Mouse (Mus musculus) midbrain, embryonic 16.5 days (tissue): Measurements from ENCODE around the gene Prdx6. TPM values are rescaled to one million over a fixed set of nuclear protein-coding genes. Genes with fewer than 3 reads are reported as not detected.

ENCODE experiments used
- ATAC-seq: fragments of 200-750 bp; cut with Nextera tagmentation; 2 replicates; pipeline ENCODE4 v1.8.0; 2017; ENCODE audit warnings: moderate TSS enrichment
- H3K27ac ChIP-seq: fragments of 300-500 bp; sonication (generic); 2 replicates; pipeline ENCODE4 v1.5.1; 2014; ENCODE audit warnings: mild to moderate bottlenecking, low read length, mixed read lengths
- H3K27me3 ChIP-seq: fragments of 300-500 bp; sonication (generic); 2 replicates; pipeline ENCODE4 v1.6.1; 2014; ENCODE audit warnings: low read depth, low read length, mixed read lengths; ENCODE audit not compliant: control insufficient read depth, insufficient read depth
- H3K36me3 ChIP-seq: fragments of 300-500 bp; sonication (generic); 2 replicates; pipeline ENCODE4 v1.6.1; 2014; ENCODE audit warnings: mild to moderate bottlenecking, low read length, moderate library complexity, mixed read lengths; ENCODE audit not compliant: control insufficient read depth, insufficient read depth
- H3K4me1 ChIP-seq: fragments of 300-500 bp; sonication (generic); 2 replicates; pipeline ENCODE4 v1.6.1; 2014; ENCODE audit warnings: mild to moderate bottlenecking, low read length, mixed read lengths; ENCODE audit not compliant: control insufficient read depth, insufficient read depth
- H3K4me2 ChIP-seq: fragments of 300-500 bp; sonication (generic); 2 replicates; pipeline ENCODE4 v1.6.1; 2014; ENCODE audit warnings: mild to moderate bottlenecking, low read length, mixed read lengths
- H3K4me3 ChIP-seq: fragments of 300-500 bp; sonication (generic); 2 replicates; pipeline ENCODE4 v1.5.1; 2014; ENCODE audit warnings: low read depth, mild to moderate bottlenecking, low read length, moderate library complexity, mixed read lengths
- H3K9ac ChIP-seq: fragments of 300-500 bp; sonication (generic); 2 replicates; pipeline ENCODE4 v1.6.1; 2014; ENCODE audit warnings: low read depth, low read length, mixed read lengths
- H3K9me3 ChIP-seq: fragments of 300-500 bp; sonication (generic); replicated peaks from 2 replicates; pipeline ENCODE4 v1.6.1; 2014; ENCODE audit warnings: mild to moderate bottlenecking, low read length, mixed read lengths; ENCODE audit not compliant: control insufficient read depth, poor library complexity, severe bottlenecking
- WGBS: fragments of 180-500 bp; shearing (Covaris S2); extraction: QIAGEN DNeasy Blood & Tissue Kit; methylation state at CpG from one replicate; pipeline ENCODE4 v1.1.7; 2014; 5-methylcytosine and 5-hydroxymethylcytosine counted together
- polyA plus RNA-seq: library from polyadenylated mRNA; unstranded; fragments of >200 nt; fragmentation: Nextera tagmentation; extraction: Ambion mirVana; gene quantifications from 2 replicates; pipeline ENCODE4 v1.2.1, GENCODE M21; 2015

The Prdx6 gene
- polyA plus RNA-seq, 1 experiment from 2014 or later = 137 TPM

DNA sequence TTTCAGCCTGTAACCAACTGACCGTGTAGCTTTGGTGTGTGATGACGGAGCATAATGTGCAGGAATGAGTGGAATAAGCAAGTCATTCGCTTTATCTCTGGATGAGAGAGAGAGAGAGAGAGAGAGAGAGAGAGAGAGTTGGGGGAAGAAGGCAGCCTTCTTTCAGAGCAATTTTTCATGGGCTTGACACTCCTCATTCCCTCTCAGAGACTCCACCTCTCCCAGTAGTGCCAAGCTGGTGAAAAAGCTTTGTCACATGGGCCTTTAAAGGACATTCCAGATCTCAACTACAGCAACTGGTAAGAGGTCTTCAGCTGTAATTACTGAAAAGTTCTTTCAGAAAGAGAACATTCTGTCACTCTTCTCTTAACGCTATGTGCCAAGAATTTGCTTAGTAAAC is 18.3 kb upstream of the Prdx6 start:
- Histone ChIP-seq H3K27ac (no peak overlapping the region), H3K9ac (no peak overlapping the region), H3K4me3 (no peak overlapping the region), H3K4me2 (no peak overlapping the region), H3K36me3 (no peaks in the 10 kb centered on the region), H3K4me1 (no peaks in the 10 kb centered on the region), H3K9me3 (no peaks in the 10 kb centered on the region), H3K27me3 (no peaks in the 10 kb centered on the region)
- no peak; the same call in 1 of the 2 replicates for ATAC-seq
- WGBS = 75% methylated on average over 4 of the region's 4 CpGs

- WGBS = 62% methylated on average over 5 of the region's 5 CpGs
- H3K4me2 ChIP-seq = no peak overlapping the region
- no peaks in the 10 kb centered on the region for H3K27me3 ChIP-seq
- H3K9me3 ChIP-seq = no peaks in the 10 kb centered on the region
- no peak overlapping the region for H3K4me3 ChIP-seq
- H3K9ac ChIP-seq = no peak overlapping the region
- no peaks in the 10 kb centered on the region for H3K36me3 ChIP-seq
- H3K4me1 ChIP-seq = no peaks in the 10 kb centered on the region
- no peak for ATAC-seq
- no peak overlapping the region for H3K27ac ChIP-seq
These were observed 17.9 kb upstream of the Prdx6 start for GRCm38 (mm10) chr1:161268884-161269283.

GRCm38 (mm10) chr1:161268116-161268515 is 17.1 kb upstream of the Prdx6 start:
- H3K9me3 ChIP-seq = no peaks in the 10 kb centered on the region
- H3K9ac ChIP-seq = no peak overlapping the region
- H3K4me3 ChIP-seq = no peak overlapping the region
- no peak overlapping the region for H3K27ac ChIP-seq
- H3K36me3 ChIP-seq = no peaks in the 10 kb centered on the region
- H3K4me1 ChIP-seq = no peaks in the 10 kb centered on the region
- H3K4me2 ChIP-seq = no peak overlapping the region
- H3K27me3 ChIP-seq = no peaks in the 10 kb centered on the region
- no peak for ATAC-seq
- 46% methylated on average over 7 of the region's 7 CpGs for WGBS

GRCm38 (mm10) chr1:161264961-161265360 is 13.9 kb upstream of the Prdx6 start:
- Histone ChIP-seq H3K4me1 (no peaks in the 10 kb centered on the region), H3K9ac (no peak overlapping the region), H3K27me3 (no peaks in the 10 kb centered on the region), H3K27ac (no peak overlapping the region), H3K4me3 (no peak overlapping the region), H3K36me3 (no peaks in the 10 kb centered on the region), H3K9me3 (no peaks in the 10 kb centered on the region), H3K4me2 (no peak overlapping the region)
- ATAC-seq = no peak
- 93% methylated on average over 5 of the region's 5 CpGs for WGBS

DNA sequence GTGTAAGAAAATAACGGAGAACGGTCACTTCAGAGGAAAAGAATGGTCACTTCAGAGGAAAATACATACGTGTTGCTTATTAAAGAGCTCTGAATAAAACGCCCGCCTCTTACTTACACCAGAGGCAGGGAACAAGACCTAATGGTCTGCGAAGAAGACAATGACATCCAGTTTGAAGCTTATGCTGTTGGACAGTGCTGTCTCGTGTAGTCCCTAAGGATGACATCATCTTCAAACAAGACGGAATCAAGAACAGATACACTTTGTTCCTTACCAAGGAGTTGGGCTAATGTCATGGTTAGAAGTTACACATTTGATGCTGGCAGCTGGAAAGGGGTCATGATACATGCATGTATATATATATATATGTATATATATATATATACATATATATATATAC is 12.6 kb upstream of the Prdx6 start:
- H3K27me3 ChIP-seq = no peaks in the 10 kb centered on the region
- H3K4me2 ChIP-seq = no peak overlapping the region
- H3K9ac ChIP-seq = no peak overlapping the region
- no peak overlapping the region for H3K4me3 ChIP-seq
- H3K9me3 ChIP-seq = no peaks in the 10 kb centered on the region
- no peaks in the 10 kb centered on the region for H3K4me1 ChIP-seq
- WGBS = 88% methylated on average over 8 of the region's 8 CpGs
- ATAC-seq = no peak
- H3K27ac ChIP-seq = no peak overlapping the region
- H3K36me3 ChIP-seq = no peaks in the 10 kb centered on the region

DNA sequence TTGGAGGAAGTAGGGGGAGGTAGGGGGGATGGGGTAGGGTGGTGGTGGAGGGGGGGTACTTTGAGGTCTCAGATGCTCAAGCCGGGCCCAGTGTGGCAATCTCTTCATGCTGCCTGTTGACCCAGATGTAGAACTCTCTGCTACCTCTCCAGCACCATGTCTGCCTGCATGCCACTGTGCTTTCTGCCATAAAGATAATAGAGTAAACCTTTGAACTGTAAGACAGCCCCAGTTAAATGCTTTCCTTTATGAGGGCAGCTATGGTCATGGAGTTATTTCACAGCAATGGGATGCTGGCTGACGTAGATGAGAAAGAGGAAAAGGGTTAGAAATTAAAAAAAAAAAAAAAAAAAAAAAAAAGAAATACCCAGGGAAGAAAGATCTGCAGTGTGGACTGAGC is 11.5 kb upstream of the Prdx6 start:
- Histone ChIP-seq H3K4me2 (no peak overlapping the region), H3K36me3 (no peaks in the 10 kb centered on the region), H3K4me3 (no peak overlapping the region), H3K9ac (no peak overlapping the region), H3K9me3 (no peaks in the 10 kb centered on the region), H3K27ac (no peak overlapping the region), H3K27me3 (no peaks in the 10 kb centered on the region), H3K4me1 (no peaks in the 10 kb centered on the region)
- no peak for ATAC-seq
- WGBS = 95% methylated on average over 2 of the region's 2 CpGs

DNA sequence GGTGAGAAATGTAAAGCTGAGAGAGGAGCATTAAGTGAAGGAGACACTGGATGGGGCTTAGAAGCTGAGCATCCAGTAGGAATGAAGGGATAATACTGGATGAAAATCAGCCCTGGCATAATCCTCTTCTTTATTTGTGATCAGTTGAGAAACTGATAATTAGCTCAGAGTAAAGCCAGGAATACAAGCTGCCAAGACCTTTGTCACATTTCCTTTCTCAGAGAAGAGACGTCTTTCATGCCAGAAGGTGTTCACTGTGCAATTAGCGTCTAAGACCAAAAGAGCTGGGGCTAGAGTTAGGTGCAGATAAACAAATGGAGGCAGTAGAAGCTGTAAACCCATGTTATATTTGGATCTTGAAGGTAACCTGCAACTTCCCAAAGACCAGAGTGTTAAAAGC is 9.7 kb upstream of the Prdx6 start:
- Histone ChIP-seq H3K36me3 (no peaks in the 10 kb centered on the region), H3K4me1 (no peaks in the 10 kb centered on the region), H3K4me2 (no peak overlapping the region), H3K9ac (no peak overlapping the region), H3K9me3 (no peaks in the 10 kb centered on the region), H3K27ac (no peak overlapping the region), H3K27me3 (no peaks in the 10 kb centered on the region), H3K4me3 (no peak overlapping the region)
- WGBS = 47% methylated on average over 2 of the region's 2 CpGs
- ATAC-seq = no peak

DNA sequence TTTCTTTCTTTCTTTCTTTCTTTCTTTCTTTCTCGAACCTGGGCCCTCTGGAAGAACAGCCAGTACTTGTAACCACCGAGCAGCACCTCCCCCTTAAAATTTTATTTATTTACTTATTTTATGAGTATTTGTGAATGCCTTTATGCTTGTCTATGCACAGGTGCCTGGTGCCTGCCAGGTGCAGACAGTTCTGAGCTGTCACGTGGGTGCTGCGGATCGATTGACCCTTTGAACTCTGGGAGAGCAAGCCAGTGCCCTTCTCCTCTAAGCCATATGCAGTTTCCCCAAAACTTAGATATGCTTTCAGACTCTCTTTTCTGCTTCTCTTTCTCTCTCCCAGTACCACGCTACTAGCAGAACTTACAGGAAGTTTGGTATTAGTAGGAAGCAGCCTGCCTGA is 8.1 kb upstream of the Prdx6 start:
- Histone ChIP-seq H3K27me3 (no peaks in the 10 kb centered on the region), H3K27ac (no peak overlapping the region), H3K9ac (no peak overlapping the region), H3K4me2 (no peak overlapping the region), H3K4me1 (no peaks in the 10 kb centered on the region), H3K9me3 (no peaks in the 10 kb centered on the region), H3K36me3 (no peaks in the 10 kb centered on the region), H3K4me3 (no peak overlapping the region)
- no peak for ATAC-seq
- 87% methylated on average over 5 of the region's 6 CpGs for WGBS

- 98% methylated on average over 2 of the region's 2 CpGs for WGBS
- Histone ChIP-seq H3K4me2 (no peak overlapping the region), H3K9me3 (no peaks in the 10 kb centered on the region), H3K4me1 (no peaks in the 10 kb centered on the region), H3K9ac (no peak overlapping the region), H3K36me3 (no peaks in the 10 kb centered on the region), H3K27me3 (no peaks in the 10 kb centered on the region), H3K4me3 (no peak overlapping the region), H3K27ac (no peak overlapping the region)
- no peak for ATAC-seq
These were observed 7.3 kb upstream of the Prdx6 start for GRCm38 (mm10) chr1:161258331-161258730.

GRCm38 (mm10) chr1:161256918-161257317 is 5.9 kb upstream of the Prdx6 start:
- no peak overlapping the region for H3K4me3 ChIP-seq
- 75% methylated on average over 7 of the region's 7 CpGs for WGBS
- no peak for ATAC-seq

More at GRCm38 (mm10) chr1:161256918-161257317, 5.9 kb upstream of the Prdx6 start:
- Histone ChIP-seq H3K36me3 (no peaks in the 10 kb centered on the region), H3K4me2 (no peak overlapping the region), H3K9ac (no peak overlapping the region), H3K9me3 (no peaks in the 10 kb centered on the region), H3K27ac (no peak overlapping the region), H3K4me1 (no peaks in the 10 kb centered on the region), H3K27me3 (no peaks in the 10 kb centered on the region)
